Mouse (Mus musculus) liver, embryonic 12.5 days (tissue): Measurements from ENCODE around the gene Usp39. TPM values are rescaled to one million over a fixed set of nuclear protein-coding genes. Genes with fewer than 3 reads are reported as not detected.

Source experiments
- ATAC-seq: fragments of 200-750 bp; cut with Nextera tagmentation; 2 replicates; pipeline ENCODE4 v1.8.0; 2017; ENCODE audit warnings: moderate number of reproducible peaks, mild to moderate bottlenecking, moderate library complexity
- H3K27ac ChIP-seq: fragments of 300-500 bp; sonication (generic); 2 replicates; pipeline ENCODE4 v1.5.1; 2016; ENCODE audit warnings: mild to moderate bottlenecking
- H3K27me3 ChIP-seq: fragments of 300-500 bp; sonication (generic); replicated peaks from 2 replicates; pipeline ENCODE4 v1.6.1; 2016; ENCODE audit warnings: mild to moderate bottlenecking, moderate library complexity
- H3K36me3 ChIP-seq: fragments of 300-500 bp; sonication (generic); 2 replicates; pipeline ENCODE4 v1.6.1; 2016; ENCODE audit warnings: mild to moderate bottlenecking, moderate library complexity
- H3K4me1 ChIP-seq: fragments of 300-500 bp; sonication (generic); 2 replicates; pipeline ENCODE4 v1.6.1; 2016
- H3K4me2 ChIP-seq: fragments of 300-500 bp; sonication (generic); 2 replicates; pipeline ENCODE4 v1.6.1; 2016; ENCODE audit warnings: mild to moderate bottlenecking, moderate library complexity
- H3K4me3 ChIP-seq: fragments of 300-500 bp; sonication (generic); 2 replicates; pipeline ENCODE4 v1.5.1; 2016; ENCODE audit warnings: mild to moderate bottlenecking, moderate library complexity
- H3K9ac ChIP-seq: fragments of 300-500 bp; sonication (generic); 2 replicates; pipeline ENCODE4 v1.6.1; 2016; ENCODE audit warnings: mild to moderate bottlenecking, moderate library complexity
- H3K9me3 ChIP-seq: fragments of 300-500 bp; sonication (generic); replicated peaks from 2 replicates; pipeline ENCODE4 v1.6.1; 2016; ENCODE audit warnings: mild to moderate bottlenecking, moderate library complexity
- WGBS: fragments of 180-500 bp; shearing (Covaris S2); methylation state at CpG from one replicate; pipeline ENCODE4 v1.1.7; 2016; ENCODE audit not compliant: insufficient replicate concordance; 5-methylcytosine and 5-hydroxymethylcytosine counted together
- polyA plus RNA-seq: library from polyadenylated mRNA; unstranded; fragments of >200 nt; fragmentation: Nextera tagmentation; extraction: Ambion mirVana; gene quantifications from 2 replicates; pipeline ENCODE4 v1.2.1, GENCODE M21; 2016

Usp39 gene
- polyA plus RNA-seq, 1 experiment from 2014 or later, result 72.6 TPM

GRCm38 (mm10) chr6:72369557-72369956 is 24.6 kb upstream of the Usp39 start:
- ATAC-seq, result no peak
- Histone ChIP-seq H3K4me2 (no peak overlapping the region), H3K9me3 (no peaks in the 10 kb centered on the region), H3K4me1 (peaks cover 53% of the 10 kb centered on the region), H3K27me3 (no peaks in the 10 kb centered on the region), H3K4me3 (no peak overlapping the region), H3K9ac (no peak overlapping the region), H3K27ac (no peak overlapping the region), H3K36me3 (peaks cover 24% of the 10 kb centered on the region)
- WGBS, result 76% methylated on average over 4 of the region's 4 CpGs

GRCm38 (mm10) chr6:72367460-72367974 is 22.5 kb upstream of the Usp39 start:
- 72% methylated on average over 4 of the region's 4 CpGs for WGBS
- no peak for ATAC-seq
- Histone ChIP-seq H3K4me1 (peaks cover 46% of the 10 kb centered on the region), H3K4me2 (no peak overlapping the region), H3K36me3 (peaks cover 24% of the 10 kb centered on the region), H3K27me3 (no peaks in the 10 kb centered on the region), H3K4me3 (no peak overlapping the region), H3K9me3 (no peaks in the 10 kb centered on the region), H3K9ac (no peak overlapping the region), H3K27ac (no peak overlapping the region)

- Histone ChIP-seq H3K27me3 (no peaks in the 10 kb centered on the region), H3K4me1 (peaks cover 41% of the 10 kb centered on the region), H3K9me3 (no peaks in the 10 kb centered on the region), H3K9ac (no peak within 1 kb of the TSS), H3K36me3 (peaks cover 20% of the 10 kb centered on the region), H3K27ac (no peak within 1 kb of the TSS), H3K4me3 (no peak within 1 kb of the TSS), H3K4me2 (no peak within 1 kb of the TSS)
- WGBS, result 66% methylated on average over 4 of the region's 4 CpGs
- no peak for ATAC-seq
These were observed 22.0 kb upstream of the Usp39 start, which contains the start of gene Rnf181 for GRCm38 (mm10) chr6:72366844-72367443. Rnf181 (minus strand) TSS chr6:72366956.

GRCm38 (mm10) chr6:72366304-72366703 is 21.3 kb upstream of the Usp39 start:
- Histone ChIP-seq H3K27ac (no peak overlapping the region), H3K27me3 (no peaks in the 10 kb centered on the region), H3K9me3 (no peaks in the 10 kb centered on the region), H3K4me3 (no peak overlapping the region), H3K4me1 (peaks cover 41% of the 10 kb centered on the region), H3K36me3 (peaks cover 20% of the 10 kb centered on the region), H3K9ac (no peak overlapping the region), H3K4me2 (no peak overlapping the region)
- 56% methylated on average over 3 of the region's 3 CpGs for WGBS
- no peak for ATAC-seq

- no peak for ATAC-seq
These were observed 20.0 kb upstream of the Usp39 start for GRCm38 (mm10) chr6:72364985-72365384.

GRCm38 (mm10) chr6:72364009-72364408 is 19.0 kb upstream of the Usp39 start:
- WGBS, result 39% methylated on average over 7 of the region's 7 CpGs
- no peaks in the 10 kb centered on the region for H3K27me3 ChIP-seq
- no peaks in the 10 kb centered on the region for H3K9me3 ChIP-seq
- H3K27ac ChIP-seq, result no peak overlapping the region
- no peak for ATAC-seq
- no peak overlapping the region for H3K4me2 ChIP-seq
- peaks cover 30% of the 10 kb centered on the region for H3K36me3 ChIP-seq
- H3K4me1 ChIP-seq, result peaks cover 42% of the 10 kb centered on the region
- no peak overlapping the region for H3K4me3 ChIP-seq
- H3K9ac ChIP-seq, result no peak overlapping the region

More at GRCm38 (mm10) chr6:72364985-72365384, 20.0 kb upstream of the Usp39 start:
- WGBS, result 60% methylated on average over 6 of the region's 6 CpGs
- Histone ChIP-seq H3K36me3 (peaks cover 30% of the 10 kb centered on the region), H3K9ac (no peak overlapping the region), H3K4me2 (no peak overlapping the region), H3K9me3 (no peaks in the 10 kb centered on the region), H3K27me3 (no peaks in the 10 kb centered on the region), H3K27ac (no peak overlapping the region), H3K4me1 (peaks cover 41% of the 10 kb centered on the region), H3K4me3 (no peak overlapping the region)

- Histone ChIP-seq H3K4me1 (peaks cover 58% of the 10 kb centered on the region), H3K4me2 (peak overlapping the region; percentile 82), H3K27ac (peak overlapping the region; percentile 92), H3K27me3 (peaks cover under 1% of the 10 kb centered on the region; the same call in 1 of the 2 replicates), H3K9ac (peak overlapping the region; percentile 84), H3K9me3 (no peaks in the 10 kb centered on the region), H3K36me3 (peaks cover 36% of the 10 kb centered on the region), H3K4me3 (peak overlapping the region; percentile 77)
- peak; percentile 95 for ATAC-seq
- WGBS, result under 1% methylated on average over 42 of the region's 42 CpGs
These were observed 17.4 kb upstream of the Usp39 start for GRCm38 (mm10) chr6:72362132-72363028.

GRCm38 (mm10) chr6:72361121-72361551 is 16.2 kb upstream of the Usp39 start:
- 32% methylated on average over 5 of the region's 5 CpGs for WGBS
- Histone ChIP-seq H3K36me3 (peaks cover 48% of the 10 kb centered on the region), H3K27ac (peak overlapping the region; percentile 92), H3K27me3 (peaks cover 13% of the 10 kb centered on the region), H3K9ac (peak overlapping the region; percentile 84), H3K9me3 (no peaks in the 10 kb centered on the region), H3K4me1 (peaks cover 70% of the 10 kb centered on the region), H3K4me3 (peak overlapping the region; percentile 77), H3K4me2 (peak overlapping the region; percentile 82)
- no peak for ATAC-seq

GRCm38 (mm10) chr6:72360599-72360935 is 15.6 kb upstream of the Usp39 start:
- Histone ChIP-seq H3K4me2 (peak overlapping the region; percentile 82), H3K27me3 (peaks cover 18% of the 10 kb centered on the region), H3K4me1 (peaks cover 75% of the 10 kb centered on the region), H3K4me3 (peak overlapping the region; percentile 77; the same call in 1 of the 2 replicates), H3K27ac (peak overlapping the region; percentile 57; the same call in 1 of the 2 replicates), H3K9ac (no peak overlapping the region), H3K36me3 (peaks cover 49% of the 10 kb centered on the region), H3K9me3 (no peaks in the 10 kb centered on the region)
- WGBS, result 81% methylated on average over 7 of the region's 7 CpGs
- no peak for ATAC-seq

GRCm38 (mm10) chr6:72359891-72360598 is 15.1 kb upstream of the Usp39 start:
- peaks cover 24% of the 10 kb centered on the region for H3K27me3 ChIP-seq
- WGBS, result 78% methylated on average over 11 of the region's 11 CpGs
- peaks cover 81% of the 10 kb centered on the region for H3K4me1 ChIP-seq
- H3K9ac ChIP-seq, result no peak overlapping the region
- H3K4me3 ChIP-seq, result no peak overlapping the region
- peaks cover 49% of the 10 kb centered on the region for H3K36me3 ChIP-seq
- H3K27ac ChIP-seq, result peak overlapping the region; percentile 57; the same call in 1 of the 2 replicates
- no peaks in the 10 kb centered on the region for H3K9me3 ChIP-seq
- no peak for ATAC-seq
- H3K4me2 ChIP-seq, result peak overlapping the region; percentile 82; the same call in 1 of the 2 replicates

- peaks cover 88% of the 10 kb centered on the region for H3K4me1 ChIP-seq
These were observed 14.4 kb upstream of the Usp39 start for GRCm38 (mm10) chr6:72359343-72359742.

More at GRCm38 (mm10) chr6:72359343-72359742, 14.4 kb upstream of the Usp39 start:
- H3K9me3 ChIP-seq, result no peaks in the 10 kb centered on the region
- H3K27me3 ChIP-seq, result peaks cover 31% of the 10 kb centered on the region
- peaks cover 49% of the 10 kb centered on the region for H3K36me3 ChIP-seq
- 75% methylated on average over 2 of the region's 2 CpGs for WGBS
- H3K4me3 ChIP-seq, result no peak overlapping the region
- H3K27ac ChIP-seq, result no peak overlapping the region
- H3K9ac ChIP-seq, result no peak overlapping the region
- no peak overlapping the region for H3K4me2 ChIP-seq
- no peak for ATAC-seq
